Mouse (Mus musculus) heart, postnatal 0 days (tissue): ENCODE measurements at regions not wholly inside any gene's neighbourhood (a gene's known extent, or its start where the extent isn't known, plus 50 kb on each side); places are given as distances from the start of the nearest gene placed in this dataset.
A peak's percentile ranks its signal among the peaks of the same experiment; 100 is the strongest.

Experiments used
- ATAC-seq: fragments of 200-750 bp; cut with Nextera tagmentation; 2 replicates; pipeline ENCODE4 v1.8.0; 2017; ENCODE audit warnings: low read depth, moderate number of reproducible peaks, moderate library complexity; ENCODE audit not compliant: insufficient read depth
- DNase-seq: peaks from one replicate; pipeline ENCODE4 v3.0.0-alpha.2; 2016; ENCODE audit warnings: low spot score
- H3K27ac ChIP-seq: fragments of 300-500 bp; sonication (generic); 2 replicates; pipeline ENCODE4 v1.5.1; 2014; ENCODE audit warnings: low read depth, mild to moderate bottlenecking
- H3K27me3 ChIP-seq: fragments of 300-500 bp; sonication (generic); 2 replicates; pipeline ENCODE4 v1.6.1; 2014; ENCODE audit warnings: low read length, mixed read lengths; ENCODE audit not compliant: control insufficient read depth, insufficient read depth
- H3K36me3 ChIP-seq: fragments of 300-500 bp; sonication (generic); replicated peaks from 2 replicates; pipeline ENCODE4 v1.6.1; 2014; ENCODE audit warnings: low read length, mixed read lengths; ENCODE audit not compliant: control insufficient read depth, insufficient read depth
- H3K4me1 ChIP-seq: fragments of 300-500 bp; sonication (generic); 2 replicates; pipeline ENCODE4 v1.6.1; 2014; ENCODE audit warnings: antibody characterized with exemption; ENCODE audit not compliant: control insufficient read depth, insufficient read depth
- H3K4me2 ChIP-seq: fragments of 300-500 bp; sonication (generic); 2 replicates; pipeline ENCODE4 v1.6.1; 2014; ENCODE audit warnings: low read depth, mild to moderate bottlenecking, low read length, moderate library complexity
- H3K4me3 ChIP-seq: fragments of 300-500 bp; sonication (generic); 2 replicates; pipeline ENCODE4 v1.5.1; 2014; ENCODE audit warnings: low read depth, low read length
- H3K9ac ChIP-seq: fragments of 300-500 bp; sonication (generic); replicated peaks from 2 replicates; pipeline ENCODE4 v1.6.1; 2014; ENCODE audit warnings: low read depth, low read length, mixed read lengths
- H3K9me3 ChIP-seq: fragments of 300-500 bp; sonication (generic); replicated peaks from 2 replicates; pipeline ENCODE4 v1.6.1; 2016; ENCODE audit warnings: low read length; ENCODE audit not compliant: control insufficient read depth
- CTCF ChIP-seq: IDR thresholded peaks from 2 replicates; pipeline ENCODE4 v1.5.1; 2016; ENCODE audit warnings: antibody characterized with exemption, control low read depth, low read depth
- EP300 ChIP-seq: IDR thresholded peaks from 2 replicates; pipeline ENCODE4 v1.6.1; 2016; ENCODE audit warnings: antibody characterized with exemption, low read depth
- WGBS: fragments of 180-500 bp; shearing (Covaris S2); extraction: QIAGEN DNeasy Blood & Tissue Kit; methylation state at CpG from one replicate; pipeline ENCODE4 v1.1.7; 2014; 5-methylcytosine and 5-hydroxymethylcytosine counted together

DNA sequence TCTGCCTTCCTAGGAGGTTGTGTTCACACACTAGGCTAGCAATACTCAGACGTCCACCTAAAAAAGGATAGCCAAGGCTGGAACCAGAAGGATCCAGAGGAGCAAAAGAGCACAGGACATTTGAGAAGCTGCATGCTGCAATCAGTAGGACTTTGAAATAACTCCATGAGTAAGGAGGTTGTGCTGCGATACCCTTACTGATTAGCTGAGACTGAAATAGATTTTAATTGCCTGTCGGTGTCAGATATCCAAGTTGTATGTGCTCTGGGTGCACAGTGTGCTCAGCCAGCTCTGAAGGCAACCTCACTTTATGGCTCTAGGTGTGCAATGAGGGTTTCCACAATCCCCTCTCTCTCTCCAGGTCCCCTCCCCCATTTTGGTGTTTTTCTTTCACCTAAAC is 2159.2 kb upstream of the Gm7489 start:
- TF ChIP-seq CTCF = no peak
- no peak for TF ChIP-seq EP300
- H3K27me3 ChIP-seq = no peaks in the 10 kb centered on the region
- no peak overlapping the region for H3K4me2 ChIP-seq
- H3K4me3 ChIP-seq = no peak overlapping the region
- H3K9ac ChIP-seq = no peak overlapping the region
- ATAC-seq (no peak), DNase-seq (no peak)
- no peaks in the 10 kb centered on the region for H3K36me3 ChIP-seq
- H3K9me3 ChIP-seq = no peaks in the 10 kb centered on the region
- WGBS = 36% methylated on average over 3 of the region's 3 CpGs
- 0 out of 2 replicates have a peak, but pooled peaks cover 5% of the 10 kb centered on the region for H3K4me1 ChIP-seq
- no peak overlapping the region for H3K27ac ChIP-seq

DNA sequence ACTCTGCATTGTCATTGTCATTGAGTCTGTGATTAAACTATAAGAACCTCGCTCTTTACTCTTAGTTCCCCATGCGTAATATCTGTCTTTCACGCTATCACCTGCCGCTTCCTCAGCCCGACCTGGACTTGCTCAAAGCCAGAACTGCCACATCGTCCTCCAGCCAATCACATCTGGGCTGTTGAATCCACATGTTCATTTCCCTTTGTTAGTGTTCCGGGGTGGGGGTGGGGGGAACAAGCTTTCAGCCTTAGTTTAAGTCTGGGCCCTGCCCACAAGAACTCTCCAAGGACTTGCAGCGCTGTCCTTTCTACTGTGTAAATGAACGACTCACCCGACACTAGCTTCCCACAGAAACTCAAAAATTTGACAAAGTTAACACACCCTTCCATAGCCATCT is 2154.6 kb upstream of the Gm7489 start:
- Histone ChIP-seq H3K27me3 (no peaks in the 10 kb centered on the region), H3K9me3 (no peaks in the 10 kb centered on the region)
- 78% methylated on average over 10 of the region's 10 CpGs for WGBS

DNA sequence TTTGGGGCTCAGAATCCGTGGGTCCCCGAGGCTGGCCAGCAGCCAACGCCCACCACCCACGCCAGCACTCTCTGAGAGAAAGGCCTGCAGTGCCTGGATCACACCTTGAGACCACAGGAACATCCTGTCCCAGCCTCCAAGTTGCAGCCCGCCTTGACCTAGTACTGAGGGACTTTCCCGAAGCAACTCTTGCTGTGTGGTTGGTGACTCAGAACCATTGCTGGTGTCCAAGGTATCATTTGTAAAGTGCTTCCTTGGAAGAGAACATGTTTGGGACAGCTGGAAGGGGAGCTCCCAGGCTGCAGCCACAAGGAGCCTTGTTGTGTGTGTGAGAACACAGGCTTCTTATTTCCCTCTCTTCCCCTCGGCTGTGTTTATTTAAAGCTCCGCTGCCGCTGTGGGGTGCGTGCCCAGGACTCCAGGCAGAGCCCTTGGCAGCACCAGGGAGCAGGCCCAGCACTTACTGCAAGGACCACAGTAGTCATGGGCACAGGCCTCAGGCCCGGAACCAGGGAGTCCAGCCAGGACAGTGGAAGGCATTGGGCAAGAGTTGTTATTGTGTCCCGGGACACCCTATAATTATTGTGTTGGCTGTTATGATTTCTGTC is 2153.8 kb upstream of the Gm7489 start:
- no peak overlapping the region for H3K4me3 ChIP-seq
- H3K4me1 ChIP-seq = 0 out of 2 replicates have a peak, but pooled peaks cover 7% of the 10 kb centered on the region
- H3K36me3 ChIP-seq = no peaks in the 10 kb centered on the region
- no peaks in the 10 kb centered on the region for H3K9me3 ChIP-seq
- TF ChIP-seq EP300 = no peak
- TF ChIP-seq CTCF = no peak
- 48% methylated on average over 12 of the region's 12 CpGs for WGBS
- H3K27ac ChIP-seq = no peak overlapping the region
- peak; percentile 39; the same call in 1 of the 2 replicates for ATAC-seq
- H3K27me3 ChIP-seq = no peaks in the 10 kb centered on the region
- no peak overlapping the region for H3K4me2 ChIP-seq
- H3K9ac ChIP-seq = no peak overlapping the region
- DNase-seq = no peak

More for the DNA sequence above, 2154.6 kb upstream of the Gm7489 start:
- no peaks in the 10 kb centered on the region for H3K36me3 ChIP-seq
- DNase-seq (no peak), ATAC-seq (no peak)
- 0 out of 2 replicates have a peak, but pooled peaks cover 12% of the 10 kb centered on the region for H3K4me1 ChIP-seq
- H3K4me3 ChIP-seq = no peak overlapping the region
- no peak overlapping the region for H3K9ac ChIP-seq
- H3K27ac ChIP-seq = no peak overlapping the region
- TF ChIP-seq EP300 (no peak), CTCF (no peak)
- no peak overlapping the region for H3K4me2 ChIP-seq

DNA sequence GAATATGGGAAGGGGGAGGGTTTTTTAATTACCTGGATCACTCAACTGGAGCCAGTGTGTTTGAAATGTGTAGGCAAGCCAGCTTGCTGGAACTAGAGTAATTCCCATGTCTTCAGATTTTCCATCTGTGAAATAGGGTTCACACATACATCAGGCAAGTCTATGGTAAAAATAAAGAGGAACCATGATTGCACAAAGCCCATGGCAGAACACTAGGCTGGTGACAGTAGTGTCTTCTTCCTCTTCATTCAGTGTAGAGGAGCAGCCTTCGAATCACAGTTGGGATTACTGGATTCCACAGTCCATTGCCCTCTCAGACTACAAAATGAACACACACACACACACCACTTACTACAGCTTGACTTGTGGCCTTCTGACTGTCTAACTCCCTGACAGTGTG is 2150.5 kb upstream of the Gm7489 start:
- no peak for ATAC-seq
- H3K36me3 ChIP-seq = no peaks in the 10 kb centered on the region

More for the DNA sequence above, 2150.5 kb upstream of the Gm7489 start:
- WGBS = 80% methylated on average over 1 of the region's 1 CpGs
- DNase-seq = no peak
- Histone ChIP-seq H3K9ac (no peak overlapping the region), H3K4me1 (0 out of 2 replicates have a peak, but pooled peaks cover 7% of the 10 kb centered on the region), H3K27ac (no peak overlapping the region), H3K4me3 (no peak overlapping the region), H3K4me2 (no peak overlapping the region), H3K9me3 (no peaks in the 10 kb centered on the region), H3K27me3 (no peaks in the 10 kb centered on the region)
- TF ChIP-seq EP300 (no peak), CTCF (no peak)
